Mouse (Mus musculus): Measurements from ENCODE around the gene Slc12a8.

GRCm38 (mm10) chr16:33693553-33693952 is 176.4 kb downstream of the Slc12a8 start:
- TF ChIP-seq CTCF (IDR thresholded peaks at IDR 0.05; ENCODE audit: low read depth, low read length) (no peak), GATA1 (IDR thresholded peaks at IDR 0.05; ENCODE audit: borderline replicate concordance, low read length) (no peak)
